Mouse (Mus musculus) embryonic fibroblast, embryonic 13.5 days (primary cell): ENCODE results near the gene Wnt2b.

Experiments used
- CTCF ChIP-seq: IDR thresholded peaks from 2 replicates; pipeline ENCODE4 v1.5.1; 2011; ENCODE audit warnings: mild to moderate bottlenecking, control low read depth, low read length, moderate library complexity, borderline replicate concordance; ENCODE audit not compliant: insufficient read depth
- POLR2A ChIP-seq: IDR thresholded peaks from 2 replicates; pipeline ENCODE4 v1.6.1; 2011; ENCODE audit warnings: low read depth, mild to moderate bottlenecking, control low read depth, low read length, moderate library complexity

DNA sequence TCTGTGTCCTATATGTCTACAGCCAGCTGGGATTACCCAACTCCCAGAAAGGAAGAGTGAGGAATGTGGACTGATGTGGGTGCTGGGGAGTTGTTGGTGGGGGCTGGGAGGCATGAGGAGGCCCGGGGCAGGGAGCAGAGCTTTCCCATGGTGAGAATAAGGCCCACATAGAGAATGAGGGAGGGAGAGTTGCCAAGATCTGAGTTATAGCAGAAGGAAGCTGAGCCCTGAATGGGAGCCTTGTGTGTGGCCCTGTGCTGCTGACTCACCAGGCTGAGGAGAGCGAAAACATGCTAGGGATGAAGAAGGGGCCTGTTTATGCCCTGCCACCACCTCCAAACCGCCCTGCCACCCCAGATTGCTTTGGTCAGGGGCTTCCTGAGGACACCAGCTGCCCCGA, 32.1 kb upstream of the Wnt2b start:
- TF ChIP-seq CTCF: no peak
- TF ChIP-seq POLR2A: no peak
